Mouse (Mus musculus): ENCODE data around the gene Sprr2a2. TPM values are rescaled to one million over a fixed set of nuclear protein-coding genes. Genes with fewer than 3 reads are reported as not detected.

Sprr2a2 gene
- polyA plus RNA-seq, 1 experiment from 2014 or later = 2.0 TPM

Other genes with a start within 250 kb of the Sprr2a2 start
- gene Pglyrp3, start 201.3 kb upstream of the Sprr2a2 start, polyA plus RNA-seq (2015; fragmentation: Nextera tagmentation; extraction: Ambion mirVana) = not detected in 2 replicates
- not detected in 2 replicates for gene Lor, start 132.8 kb upstream of the Sprr2a2 start, polyA plus RNA-seq (2015; fragmentation: Nextera tagmentation; extraction: Ambion mirVana)
- gene Prr9, start 92.0 kb upstream of the Sprr2a2 start, polyA plus RNA-seq (2015; fragmentation: Nextera tagmentation; extraction: Ambion mirVana) = not detected in 2 replicates
- not detected in 2 replicates for gene Lelp1, start 73.2 kb upstream of the Sprr2a2 start, polyA plus RNA-seq (2015; fragmentation: Nextera tagmentation; extraction: Ambion mirVana)
- 0.04 TPM in 1 of 2 replicates, not detected in the other for gene Sprr2a1, start 121 bp upstream of the Sprr2a2 start, polyA plus RNA-seq (2015; fragmentation: Nextera tagmentation; extraction: Ambion mirVana)
- gene Sprr2a3, start 69.5 kb downstream of the Sprr2a2 start, polyA plus RNA-seq (2015; fragmentation: Nextera tagmentation; extraction: Ambion mirVana) = 0.32 TPM in 1 of 2 replicates, not detected in the other
- gene Sprr2b, start 100.7 kb downstream of the Sprr2a2 start, polyA plus RNA-seq (2015; fragmentation: Nextera tagmentation; extraction: Ambion mirVana) = 0.11 TPM in 1 of 2 replicates, not detected in the other
- gene Sprr2d, start 123.2 kb downstream of the Sprr2a2 start, polyA plus RNA-seq (2015; fragmentation: Nextera tagmentation; extraction: Ambion mirVana) = not detected in 2 replicates
- not detected in 2 replicates for gene Sprr2e, start 136.2 kb downstream of the Sprr2a2 start, polyA plus RNA-seq (2015; fragmentation: Nextera tagmentation; extraction: Ambion mirVana)
- gene Sprr2f, start 149.3 kb downstream of the Sprr2a2 start, polyA plus RNA-seq (2015; fragmentation: Nextera tagmentation; extraction: Ambion mirVana) = not detected in 2 replicates
- gene Sprr2h, start 169.8 kb downstream of the Sprr2a2 start, polyA plus RNA-seq (2015; fragmentation: Nextera tagmentation; extraction: Ambion mirVana) = not detected in 2 replicates
- gene Sprr2i, start 192.1 kb downstream of the Sprr2a2 start, polyA plus RNA-seq (2015; fragmentation: Nextera tagmentation; extraction: Ambion mirVana) = not detected in 2 replicates
- gene Sprr2j-ps, start 202.2 kb downstream of the Sprr2a2 start, polyA plus RNA-seq (2015; fragmentation: Nextera tagmentation; extraction: Ambion mirVana) = not detected in 2 replicates
- 3.5 and 4.3 TPM in 2 replicates for gene Gm9774, start 213.5 kb downstream of the Sprr2a2 start, polyA plus RNA-seq (2015; fragmentation: Nextera tagmentation; extraction: Ambion mirVana)
- not detected in 2 replicates for gene Sprr2k, start 216.7 kb downstream of the Sprr2a2 start, polyA plus RNA-seq (2015; fragmentation: Nextera tagmentation; extraction: Ambion mirVana)
- gene Sprr1b, start 222.9 kb downstream of the Sprr2a2 start, polyA plus RNA-seq (2015; fragmentation: Nextera tagmentation; extraction: Ambion mirVana) = not detected in 2 replicates
- not detected in 2 replicates for gene Sprr3, start 242.8 kb downstream of the Sprr2a2 start, polyA plus RNA-seq (2015; fragmentation: Nextera tagmentation; extraction: Ambion mirVana)

Measured in liver, embryonic 16.5 days (tissue).